Mouse (Mus musculus) neural tube, embryonic 13.5 days (tissue): Measurements from ENCODE around the gene Gm14744. TPM values are rescaled to one million over a fixed set of nuclear protein-coding genes. Genes with fewer than 3 reads are reported as not detected.
"Not testable (repeated sequence)": the region's sequence is repeated elsewhere in the genome, so short reads cannot be mapped to it uniquely, and the experiment has no call there.

Experiments used
- ATAC-seq: fragments of 200-750 bp; cut with Nextera tagmentation; 2 replicates; pipeline ENCODE4 v1.8.0; 2017; ENCODE audit warnings: low read depth, mild to moderate bottlenecking, moderate TSS enrichment, moderate library complexity
- H3K27ac ChIP-seq: fragments of 300-500 bp; sonication (generic); replicated peaks from 2 replicates; pipeline ENCODE4 v1.5.1; 2015; ENCODE audit warnings: moderate library complexity, mild to moderate bottlenecking, inconsistent platforms
- H3K27me3 ChIP-seq: fragments of 300-500 bp; sonication (generic); 2 replicates; pipeline ENCODE4 v1.6.1; 2015; ENCODE audit warnings: mild to moderate bottlenecking, inconsistent platforms
- H3K36me3 ChIP-seq: fragments of 300-500 bp; sonication (generic); 2 replicates; pipeline ENCODE4 v1.6.1; 2015; ENCODE audit warnings: mild to moderate bottlenecking, inconsistent platforms
- H3K4me1 ChIP-seq: fragments of 300-500 bp; sonication (generic); replicated peaks from 2 replicates; pipeline ENCODE4 v1.6.1; 2015; ENCODE audit warnings: inconsistent platforms
- H3K4me2 ChIP-seq: fragments of 300-500 bp; sonication (generic); 2 replicates; pipeline ENCODE4 v1.6.1; 2015; ENCODE audit warnings: inconsistent platforms, mild to moderate bottlenecking, moderate library complexity
- H3K4me3 ChIP-seq: fragments of 300-500 bp; sonication (generic); 2 replicates; pipeline ENCODE4 v1.5.1; 2015; ENCODE audit warnings: mild to moderate bottlenecking, inconsistent platforms
- H3K9ac ChIP-seq: fragments of 300-500 bp; sonication (generic); 2 replicates; pipeline ENCODE4 v1.6.1; 2015; ENCODE audit warnings: moderate library complexity, mild to moderate bottlenecking, inconsistent platforms
- H3K9me3 ChIP-seq: fragments of 300-500 bp; sonication (generic); 2 replicates; pipeline ENCODE4 v1.6.1; 2016; ENCODE audit warnings: inconsistent platforms
- WGBS: fragments of 180-500 bp; shearing (Covaris S2); methylation state at CpG from one replicate; pipeline ENCODE4 v1.1.7; 2015; 5-methylcytosine and 5-hydroxymethylcytosine counted together
- polyA plus RNA-seq: library from polyadenylated mRNA; unstranded; fragments of >200 nt; fragmentation: Nextera tagmentation; extraction: Ambion mirVana; gene quantifications from 2 replicates; pipeline ENCODE4 v1.2.1, GENCODE M21; 2015

The Gm14744 gene
- polyA plus RNA-seq, result not detected in 2 replicates

DNA sequence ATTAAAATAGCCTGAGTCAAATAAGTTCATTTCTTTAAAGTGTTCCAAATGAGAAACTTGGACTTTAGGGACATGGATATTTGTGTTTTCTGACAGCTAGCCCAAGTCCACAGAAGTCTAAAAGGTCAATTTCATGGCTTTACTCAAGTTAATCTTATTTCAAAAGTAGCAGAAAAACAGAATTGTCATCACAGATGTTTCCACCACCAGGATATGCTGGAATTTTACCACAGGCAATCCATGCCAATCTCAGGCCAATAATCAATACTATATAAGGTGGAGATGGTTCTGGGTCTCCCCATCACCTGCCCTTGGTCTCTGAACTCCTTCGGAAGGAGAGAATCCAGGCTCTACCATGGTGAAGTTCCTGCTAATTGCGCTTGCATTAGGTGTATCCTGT is at the start of gene Gm14744:
Gene Gm14744 (plus strand): TSS at position 301 of the 400 bp plus-strand sequence.
- not testable (repeated sequence) for H3K4me2 ChIP-seq, ATAC-seq
- WGBS, result 77% methylated on average over 2 of the region's 2 CpGs

DNA sequence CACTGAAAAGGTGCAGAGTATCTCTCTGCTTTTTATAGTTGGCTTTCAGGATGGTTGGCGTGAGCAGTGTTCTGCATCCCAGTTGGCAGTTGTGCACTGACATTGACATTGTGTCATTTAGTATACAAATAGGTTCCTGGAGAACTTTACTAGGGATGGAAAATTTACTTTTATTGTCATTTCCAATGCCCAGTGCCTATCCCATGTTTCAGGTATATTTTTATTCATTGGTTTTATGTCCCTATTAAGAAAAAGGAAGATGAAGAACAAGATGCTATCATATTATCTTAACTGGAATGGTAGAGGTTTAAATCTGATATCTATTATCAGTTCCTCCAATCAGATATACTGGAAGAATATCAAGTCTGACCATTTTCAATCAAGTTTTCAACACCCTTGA is 11.0 kb upstream of the Gm14744 start, which contains the start of gene Pbsn:
Gene Pbsn (minus strand): TSS at position 101 of the 400 bp plus-strand sequence.
- Histone ChIP-seq H3K27ac (no peak within 1 kb of the TSS), H3K27me3 (no peaks in the 10 kb centered on the region), H3K4me1 (no peaks in the 10 kb centered on the region), H3K9me3 (no peaks in the 10 kb centered on the region), H3K9ac (no peak within 1 kb of the TSS), H3K36me3 (no peaks in the 10 kb centered on the region), H3K4me2 (no peak within 1 kb of the TSS), H3K4me3 (no peak within 1 kb of the TSS)
- WGBS, result 77% methylated on average over 1 of the region's 1 CpGs
- no peak for ATAC-seq

More for the DNA sequence above, at the start of gene Gm14744:
- H3K36me3 ChIP-seq, H3K4me1 ChIP-seq, H3K9ac ChIP-seq, H3K4me3 ChIP-seq, H3K27me3 ChIP-seq, H3K9me3 ChIP-seq, H3K27ac ChIP-seq: not testable (repeated sequence)

DNA sequence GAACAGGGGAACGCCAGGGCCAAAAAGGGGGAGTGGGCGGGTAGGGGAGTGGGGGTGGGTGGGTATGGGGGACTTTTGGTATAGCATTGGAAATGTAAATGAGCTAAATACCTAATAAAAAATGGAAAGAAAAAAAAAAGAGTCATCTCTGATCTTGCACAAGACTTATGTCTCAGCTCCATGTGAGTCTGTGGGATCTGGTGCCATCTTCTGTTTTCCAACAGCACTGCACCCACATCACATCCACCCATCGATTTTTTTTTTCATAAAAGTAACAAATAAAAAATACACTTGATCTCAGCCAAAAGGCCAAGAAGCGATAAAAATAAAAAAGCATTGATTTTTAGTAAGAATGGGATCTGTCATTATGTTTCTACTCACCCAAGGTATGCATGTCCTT is 15.5 kb downstream of the Gm14744 start:
- not testable (repeated sequence) for H3K4me1 ChIP-seq, H3K4me3 ChIP-seq, H3K27ac ChIP-seq, H3K4me2 ChIP-seq, ATAC-seq, H3K9me3 ChIP-seq, H3K27me3 ChIP-seq, H3K9ac ChIP-seq, H3K36me3 ChIP-seq
- 46% methylated on average over 2 of the region's 4 CpGs for WGBS

Other genes with a start within 250 kb of the Gm14744 start
- 31.1 and 31.8 TPM in 2 replicates for gene Prkx, start 68.5 kb upstream of the Gm14744 start, polyA plus RNA-seq
- not detected in 2 replicates for gene Pbsn, start 11.1 kb upstream of the Gm14744 start, polyA plus RNA-seq
- not detected in 2 replicates for gene 5430402E10Rik, start 60.3 kb downstream of the Gm14744 start, polyA plus RNA-seq
- not detected in 2 replicates for gene Obp1a, start 226.6 kb downstream of the Gm14744 start, polyA plus RNA-seq